ENCODE assay signal across 7 mouse cellular contexts in the genomic region with DNA sequence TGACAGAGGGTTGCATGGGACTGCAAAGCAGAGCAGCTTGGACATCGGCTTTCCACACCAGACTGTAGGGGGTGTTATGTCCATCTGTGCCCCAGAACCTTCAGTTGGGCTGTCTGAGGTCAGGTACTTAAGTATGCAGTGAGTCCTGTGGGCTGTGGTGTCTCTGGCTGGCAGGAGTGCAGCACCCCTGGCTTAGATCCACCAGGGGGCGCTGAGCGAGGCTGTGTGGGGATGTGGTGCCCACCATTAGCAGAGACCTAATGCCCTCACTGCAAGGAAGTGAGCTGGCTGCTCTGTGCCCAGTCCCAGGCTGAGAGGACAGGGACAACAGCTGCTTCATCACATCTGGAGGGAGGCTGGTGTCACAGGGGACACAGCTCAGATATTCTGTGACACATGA.
DNase-seq lines count a peak whose midpoint lies in the region; ATAC-seq and TF ChIP-seq lines count a peak whose summit lies in the region.

No protein-coding gene starts in this region.

- H3K4me3 ChIP-seq in neural tube, embryonic 15.5 days (replicated peaks) = no peak overlapping the region
- no peak overlapping the region for H3K4me3 ChIP-seq in lung, embryonic 14.5 days (ENCODE audit: low read depth, low read length)

- H3K36me3 ChIP-seq in neural tube, embryonic 15.5 days = no peaks in the 10 kb centered on the region
- no peaks in the 10 kb centered on the region for H3K36me3 ChIP-seq in lung, embryonic 14.5 days (ENCODE audit: insufficient read depth)

- no peaks in the 10 kb centered on the region for H3K9me3 ChIP-seq in neural tube, embryonic 15.5 days (replicated peaks)
- H3K9me3 ChIP-seq in lung, embryonic 14.5 days (ENCODE audit: low read depth, low read length) = no peaks in the 10 kb centered on the region

- POLR2A ChIA-PET in Patski (lab: Charles Lee) = no interaction called here

- no peak overlapping the region for H3K27ac ChIP-seq in neural tube, embryonic 15.5 days (replicated peaks)
- H3K27ac ChIP-seq in lung, embryonic 14.5 days (ENCODE audit: low read depth) = no peak overlapping the region

- ATAC-seq in neural tube, embryonic 15.5 days (ENCODE audit: low FRiP score) = no peak
- ATAC-seq in Patski = no peak
- ATAC-seq in lung, embryonic 14.5 days (ENCODE audit: insufficient read depth) = peak; percentile 50

- CTCF ChIA-PET in Patski (lab: Charles Lee) = interaction anchor here (0.6 to 7.0 kb wide), 11 partner anchors 8 to 299 kb away, joined by 3 to 48 read pairs (median 4); no protein-coding TSS in a partner anchor

- no peak overlapping the region for H3K9ac ChIP-seq in neural tube, embryonic 15.5 days (replicated peaks)
- no peak overlapping the region for H3K9ac ChIP-seq in lung, embryonic 14.5 days

- no peak overlapping the region for H3K4me2 ChIP-seq in neural tube, embryonic 15.5 days
- H3K4me2 ChIP-seq in lung, embryonic 14.5 days = no peak overlapping the region

- in situ Hi-C loops in Patski (cut with MboI; ENCODE audit: low pct_unique_long_range_greater_than_20kb) = no loop called here

- DNase-seq in neural tube, embryonic 10.5 days (ENCODE audit: extremely low spot score, low spot score) = peak; percentile 65
- no peak for DNase-seq in Patski (ENCODE audit: low read depth, low spot score)
- DNase-seq in embryo, embryonic 10 days (ENCODE audit: low spot score) = peak; percentile 73
- peak; percentile 85 for DNase-seq in heart, postnatal 4 days
- peak; percentile 72 for DNase-seq in lung, embryonic 14.5 days
- DNase-seq in retina, postnatal 1 day = peak; percentile 73

- H3K27me3 ChIP-seq in neural tube, embryonic 15.5 days (replicated peaks) = no peaks in the 10 kb centered on the region
- H3K27me3 ChIP-seq in Patski = no peaks in the 10 kb centered on the region
- no peaks in the 10 kb centered on the region for H3K27me3 ChIP-seq in lung, embryonic 14.5 days (ENCODE audit: insufficient read depth, low read length)

- WGBS in neural tube, embryonic 15.5 days = 11% methylated on average over 3 of the region's 3 CpGs
- WGBS in lung, embryonic 14.5 days = 17% methylated on average over 3 of the region's 3 CpGs

- TF ChIP-seq CTCF in Patski (IDR thresholded peaks at IDR 0.05) = peak; percentile 86
- peak; percentile 87 for TF ChIP-seq CTCF in lung, embryonic 14.5 days (IDR thresholded peaks at IDR 0.05; ENCODE audit: low read depth)

- H3K4me1 ChIP-seq in neural tube, embryonic 15.5 days = peaks cover 27% of the 10 kb centered on the region
- H3K4me1 ChIP-seq in lung, embryonic 14.5 days (ENCODE audit: insufficient read depth) = peaks cover 22% of the 10 kb centered on the region
